Mouse (Mus musculus) G1E (cell line): ENCODE measurements around the gene Olfr221.

ENCODE experiments used
- CTCF ChIP-seq: IDR thresholded peaks from 2 replicates; pipeline ENCODE4 v1.5.1; 2012; ENCODE audit warnings: low read depth, low read length, inconsistent platforms, mixed read lengths
- TAL1 ChIP-seq: conservative IDR thresholded peaks from 2 replicates; pipeline ENCODE4 v1.6.1; 2012; ENCODE audit warnings: low read depth, low read length, inconsistent platforms, mixed read lengths

GRCm38 (mm10) chr14:52012085-52012484 lies 30.2 kb downstream of the Olfr221 start:
- TF ChIP-seq CTCF (no peak), TAL1 (no peak)
